Mouse (Mus musculus): ENCODE measurements around the gene Rep15. TPM values are rescaled to one million over a fixed set of nuclear protein-coding genes. Genes with fewer than 3 reads are reported as not detected.

Gene Rep15
- total RNA-seq (2021) (under 1 TPM; 0.86 to 0.96 TPM), polyA plus RNA-seq (2012; rRNA removed) (0.12 and 0.56 TPM in 2 replicates)
- long read RNA-seq: 0 reads

DNA sequence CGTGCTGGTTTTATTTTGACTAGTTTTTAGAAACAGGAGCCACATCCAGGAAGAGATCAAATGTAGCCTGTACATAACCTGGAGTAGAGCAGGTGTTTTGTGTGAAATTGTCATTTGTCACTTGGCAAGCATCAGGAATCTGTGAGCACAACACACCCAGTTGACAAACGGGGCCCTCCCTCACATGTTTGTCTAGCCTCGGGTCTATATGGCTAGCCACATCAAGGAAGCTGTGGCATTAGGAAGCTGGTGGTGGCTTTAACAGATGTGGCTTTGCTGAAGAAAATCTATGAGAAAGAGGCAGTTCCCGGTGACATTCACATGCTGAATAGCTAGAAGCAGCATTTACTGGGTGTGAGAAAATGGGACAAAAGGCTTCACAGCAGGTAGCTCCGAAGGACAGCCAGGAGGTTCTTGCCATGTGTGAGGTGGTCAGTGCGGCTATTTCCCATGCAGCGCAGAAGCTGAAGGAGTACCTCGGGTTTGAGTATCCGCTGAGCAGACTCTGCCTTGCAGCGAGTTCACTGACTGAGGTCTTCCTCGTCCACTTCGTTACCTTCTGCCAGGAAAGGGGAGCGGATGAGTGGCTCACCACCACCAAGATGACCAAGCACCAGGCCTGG, at the start of gene Rep15:
Rep15 (plus strand) TSS at position 282 of the 623 bp plus-strand sequence.
- Histone ChIP-seq H3K27ac (no peak within 1 kb of the TSS), H3K27me3 (ENCODE audit: control insufficient read depth, insufficient read depth, low read length) (no peaks in the 10 kb centered on the region), H3K36me3 (ENCODE audit: control insufficient read depth, insufficient read depth, low read length) (peaks cover 2% of the 10 kb centered on the region; the same call in 1 of the 2 replicates), H3K4me1 (ENCODE audit: control insufficient read depth, insufficient read depth, low read length) (no peaks in the 10 kb centered on the region), H3K79me2 (replicated peaks; ENCODE audit: control insufficient read depth, insufficient read depth, low read length) (no peaks in the 10 kb centered on the region), H3K4me3 (no peak within 1 kb of the TSS), H3K9ac (ENCODE audit: low read depth, low read length) (no peak within 1 kb of the TSS)
- TF ChIP-seq CTCF (IDR thresholded peaks at IDR 0.05) (no peak), POLR2A (IDR thresholded peaks at IDR 0.05; ENCODE audit: insufficient read depth, low read depth, low read length) (no peak), EP300 (IDR thresholded peaks at IDR 0.05; ENCODE audit: insufficient read depth, low read depth, low read length) (no peak)
- intact Hi-C loops (cut with DNase I): no loop called here
- no peak for DNase-seq
- 72% methylated on average over 13 of the region's 13 CpGs for WGBS

DNA sequence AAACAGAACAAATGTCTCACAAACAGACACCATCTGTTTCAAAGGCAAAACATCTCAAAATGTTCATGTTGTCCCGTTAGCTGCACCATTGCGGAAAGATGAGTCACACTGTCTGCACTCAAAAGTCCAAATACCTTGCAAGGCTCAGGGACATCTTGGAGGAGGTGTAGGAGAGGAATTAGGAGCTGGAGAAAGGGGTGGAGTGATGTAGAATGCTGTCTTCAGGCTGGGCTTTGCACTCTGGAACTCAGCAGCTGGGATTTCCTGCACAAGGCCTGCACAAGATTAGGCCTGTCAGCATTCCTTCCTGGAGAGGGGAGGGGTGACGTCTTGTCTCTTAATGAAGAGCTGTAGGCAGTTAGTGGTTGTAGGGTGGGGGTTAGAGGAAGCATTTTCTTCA, 47.8 kb upstream of the Rep15 start:
- TF ChIP-seq EP300 (IDR thresholded peaks at IDR 0.05; ENCODE audit: insufficient read depth, low read depth, low read length): no peak
- TF ChIP-seq POLR2A (IDR thresholded peaks at IDR 0.05; ENCODE audit: insufficient read depth, low read depth, low read length): no peak
- TF ChIP-seq CTCF (IDR thresholded peaks at IDR 0.05): no peak
- Histone ChIP-seq H3K79me2 (replicated peaks; ENCODE audit: control insufficient read depth, insufficient read depth, low read length) (no peaks in the 10 kb centered on the region), H3K9ac (ENCODE audit: low read depth, low read length) (no peak overlapping the region), H3K4me1 (ENCODE audit: control insufficient read depth, insufficient read depth, low read length) (peaks cover 7% of the 10 kb centered on the region), H3K4me3 (no peak overlapping the region), H3K36me3 (ENCODE audit: control insufficient read depth, insufficient read depth, low read length) (no peaks in the 10 kb centered on the region), H3K27me3 (ENCODE audit: control insufficient read depth, insufficient read depth, low read length) (no peaks in the 10 kb centered on the region), H3K27ac (no peak overlapping the region)
- intact Hi-C loops (cut with DNase I): no loop called here
- 59% methylated on average over 3 of the region's 3 CpGs for WGBS
- DNase-seq: no peak

DNA sequence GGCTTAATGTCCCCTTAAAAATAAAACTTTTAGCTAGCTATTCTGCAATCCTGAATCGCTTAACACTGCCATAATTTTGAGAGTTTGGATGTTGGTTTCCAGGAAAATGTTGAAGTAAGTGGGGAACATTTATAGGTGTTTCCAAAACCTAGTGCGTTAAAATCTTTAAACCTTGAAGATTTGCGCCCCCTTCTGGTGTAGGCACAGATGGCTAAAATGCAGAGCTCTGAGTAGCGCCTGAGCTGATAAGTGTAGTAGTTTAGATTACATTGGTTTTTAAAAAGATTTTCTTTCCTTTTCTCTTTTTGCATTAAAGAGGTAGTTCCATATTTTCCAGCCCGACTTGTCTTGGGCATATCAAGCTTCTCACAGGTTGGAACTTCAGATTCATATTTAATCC, 38.1 kb upstream of the Rep15 start:
- 32% methylated on average over 5 of the region's 5 CpGs for WGBS
- H3K4me3 ChIP-seq: no peak overlapping the region
- H3K4me1 ChIP-seq (ENCODE audit: control insufficient read depth, insufficient read depth, low read length): no peaks in the 10 kb centered on the region
- H3K79me2 ChIP-seq (replicated peaks; ENCODE audit: control insufficient read depth, insufficient read depth, low read length): no peaks in the 10 kb centered on the region
- intact Hi-C loops (cut with DNase I): loop anchor here (1.0 to 10.0 kb wide), 3 partner anchors 161 to 339 kb away; no protein-coding TSS in a partner anchor
- peaks cover 3% of the 10 kb centered on the region; the same call in 1 of the 2 replicates for H3K36me3 ChIP-seq (ENCODE audit: control insufficient read depth, insufficient read depth, low read length)
- H3K27ac ChIP-seq: no peak overlapping the region
- peak; percentile 92 for TF ChIP-seq CTCF (IDR thresholded peaks at IDR 0.05)
- no peak for TF ChIP-seq POLR2A (IDR thresholded peaks at IDR 0.05; ENCODE audit: insufficient read depth, low read depth, low read length)
- TF ChIP-seq EP300 (IDR thresholded peaks at IDR 0.05; ENCODE audit: insufficient read depth, low read depth, low read length): no peak
- no peaks in the 10 kb centered on the region for H3K27me3 ChIP-seq (ENCODE audit: control insufficient read depth, insufficient read depth, low read length)
- peak; percentile 26 to 52 for DNase-seq
- H3K9ac ChIP-seq (ENCODE audit: low read depth, low read length): no peak overlapping the region

DNA sequence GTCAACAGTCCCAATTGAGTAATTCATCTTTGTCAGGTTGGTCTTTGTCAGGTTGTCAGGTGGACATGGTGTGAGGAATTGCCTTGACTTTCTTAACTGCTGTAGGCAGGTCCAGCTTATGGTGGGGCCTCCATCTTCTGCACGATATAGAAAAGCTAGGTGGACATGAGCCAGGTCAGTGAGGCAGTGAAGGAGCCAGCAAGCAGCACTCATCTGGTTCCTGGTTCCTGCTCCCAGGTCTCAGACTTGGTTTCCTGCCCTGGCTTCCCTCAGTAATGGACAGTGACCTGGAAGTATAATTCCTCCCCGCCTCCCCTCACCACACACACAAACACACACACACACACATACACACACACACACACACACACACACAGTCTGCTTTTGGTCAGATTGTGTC, 37.0 kb upstream of the Rep15 start:
- Histone ChIP-seq H3K4me3 (no peak overlapping the region), H3K4me1 (ENCODE audit: control insufficient read depth, insufficient read depth, low read length) (no peaks in the 10 kb centered on the region), H3K36me3 (ENCODE audit: control insufficient read depth, insufficient read depth, low read length) (peaks cover 3% of the 10 kb centered on the region; the same call in 1 of the 2 replicates), H3K79me2 (replicated peaks; ENCODE audit: control insufficient read depth, insufficient read depth, low read length) (no peaks in the 10 kb centered on the region), H3K9ac (ENCODE audit: low read depth, low read length) (no peak overlapping the region), H3K27me3 (ENCODE audit: control insufficient read depth, insufficient read depth, low read length) (no peaks in the 10 kb centered on the region), H3K27ac (no peak overlapping the region)
- no peak for TF ChIP-seq POLR2A (IDR thresholded peaks at IDR 0.05; ENCODE audit: insufficient read depth, low read depth, low read length)
- TF ChIP-seq CTCF (IDR thresholded peaks at IDR 0.05): no peak
- intact Hi-C loops (cut with DNase I): loop anchor here (2.0 to 10.0 kb wide), 2 partner anchors 171 to 341 kb away; no protein-coding TSS in a partner anchor
- 77% methylated on average over 2 of the region's 2 CpGs for WGBS
- DNase-seq: no peak

DNA sequence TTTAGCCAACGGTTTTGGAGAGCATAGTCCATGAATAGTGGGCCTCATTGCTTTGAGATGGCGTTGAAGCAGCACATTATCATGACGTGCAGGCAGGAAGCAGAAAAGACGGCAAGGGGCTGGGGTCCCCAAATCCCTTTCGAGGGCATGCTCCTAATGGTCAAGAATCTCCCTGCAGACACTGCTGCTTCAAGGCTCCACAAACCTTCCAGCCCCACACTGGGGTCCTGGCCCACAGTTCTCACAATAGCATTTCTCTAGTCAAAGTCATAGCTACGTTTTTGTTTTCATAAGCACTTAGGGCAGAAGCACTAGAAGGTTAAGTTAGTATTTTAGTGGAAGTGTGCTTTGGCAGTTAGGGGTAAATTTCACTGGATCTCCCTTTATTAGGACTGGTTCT, 36.5 kb upstream of the Rep15 start:
- intact Hi-C loops (cut with DNase I): loop anchor here (2.0 to 10.0 kb wide), 2 partner anchors 171 to 341 kb away; no protein-coding TSS in a partner anchor
- WGBS: 86% methylated on average over 6 of the region's 6 CpGs
- no peaks in the 10 kb centered on the region for H3K79me2 ChIP-seq (replicated peaks; ENCODE audit: control insufficient read depth, insufficient read depth, low read length)
- H3K9ac ChIP-seq (ENCODE audit: low read depth, low read length): no peak overlapping the region
- no peaks in the 10 kb centered on the region for H3K4me1 ChIP-seq (ENCODE audit: control insufficient read depth, insufficient read depth, low read length)
- no peak overlapping the region for H3K27ac ChIP-seq
- TF ChIP-seq EP300 (IDR thresholded peaks at IDR 0.05; ENCODE audit: insufficient read depth, low read depth, low read length) (no peak), POLR2A (IDR thresholded peaks at IDR 0.05; ENCODE audit: insufficient read depth, low read depth, low read length) (no peak), CTCF (IDR thresholded peaks at IDR 0.05) (no peak)
- H3K27me3 ChIP-seq (ENCODE audit: control insufficient read depth, insufficient read depth, low read length): no peaks in the 10 kb centered on the region
- DNase-seq: no peak
- no peak overlapping the region for H3K4me3 ChIP-seq
- peaks cover 3% of the 10 kb centered on the region; the same call in 1 of the 2 replicates for H3K36me3 ChIP-seq (ENCODE audit: control insufficient read depth, insufficient read depth, low read length)

DNA sequence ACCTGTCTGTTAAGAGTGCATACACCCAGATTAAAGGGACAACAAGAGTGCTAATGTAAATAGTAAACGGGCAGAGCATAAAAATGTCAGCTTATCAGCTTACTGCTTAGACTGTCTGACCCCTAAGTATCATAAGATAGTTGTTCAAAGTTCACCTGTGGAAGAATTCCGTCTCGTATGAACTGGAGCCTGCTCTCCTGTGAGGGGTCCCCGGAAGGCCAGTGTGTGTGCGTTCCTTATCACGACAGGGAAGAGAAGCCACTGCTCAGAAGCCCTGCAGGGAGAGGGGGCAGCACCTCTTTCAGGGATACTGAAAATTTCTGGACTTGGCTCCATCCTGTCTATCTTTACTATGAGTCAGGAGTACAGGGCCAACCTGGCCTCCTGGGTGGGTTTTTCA, 35.4 kb upstream of the Rep15 start:
- Histone ChIP-seq H3K36me3 (ENCODE audit: control insufficient read depth, insufficient read depth, low read length) (peaks cover 3% of the 10 kb centered on the region; the same call in 1 of the 2 replicates), H3K9ac (ENCODE audit: low read depth, low read length) (no peak overlapping the region)
- WGBS: 76% methylated on average over 6 of the region's 6 CpGs

More for the DNA sequence above, 35.4 kb upstream of the Rep15 start:
- Histone ChIP-seq H3K79me2 (replicated peaks; ENCODE audit: control insufficient read depth, insufficient read depth, low read length) (no peaks in the 10 kb centered on the region), H3K27me3 (ENCODE audit: control insufficient read depth, insufficient read depth, low read length) (no peaks in the 10 kb centered on the region), H3K4me1 (ENCODE audit: control insufficient read depth, insufficient read depth, low read length) (no peaks in the 10 kb centered on the region), H3K27ac (no peak overlapping the region), H3K4me3 (no peak overlapping the region)
- DNase-seq: no peak
- no peak for TF ChIP-seq POLR2A (IDR thresholded peaks at IDR 0.05; ENCODE audit: insufficient read depth, low read depth, low read length)
- no peak for TF ChIP-seq EP300 (IDR thresholded peaks at IDR 0.05; ENCODE audit: insufficient read depth, low read depth, low read length)
- TF ChIP-seq CTCF (IDR thresholded peaks at IDR 0.05): no peak
- intact Hi-C loops (cut with DNase I): loop anchor here (10.0 kb wide), 1 partner anchor 342 kb away; no protein-coding TSS in a partner anchor

Data from heart, adult 2 months (tissue).